Mouse (Mus musculus) cerebellum, adult 2 months (tissue): ENCODE results near the gene Bmper.

ENCODE experiments used
- CTCF ChIP-seq: fragments of 200-500 bp; IDR thresholded peaks from 2 replicates; pipeline ENCODE4 v1.5.1; 2011; ENCODE audit warnings: low read depth, mild to moderate bottlenecking, control low read depth, low read length, moderate library complexity, borderline replicate concordance; ENCODE audit not compliant: insufficient read depth
- POLR2A ChIP-seq: fragments of 200-500 bp; IDR thresholded peaks from 2 replicates; pipeline ENCODE4 v1.6.1; 2011; ENCODE audit warnings: low read length, control low read depth, borderline replicate concordance; ENCODE audit not compliant: insufficient read depth

GRCm38 (mm10) chr9:23242911-23243310, 20.0 kb downstream of the Bmper start:
- TF ChIP-seq CTCF (no peak), POLR2A (no peak)
